Comparison of ENCODE assay signal across 13 mouse cellular contexts in the genomic region with DNA sequence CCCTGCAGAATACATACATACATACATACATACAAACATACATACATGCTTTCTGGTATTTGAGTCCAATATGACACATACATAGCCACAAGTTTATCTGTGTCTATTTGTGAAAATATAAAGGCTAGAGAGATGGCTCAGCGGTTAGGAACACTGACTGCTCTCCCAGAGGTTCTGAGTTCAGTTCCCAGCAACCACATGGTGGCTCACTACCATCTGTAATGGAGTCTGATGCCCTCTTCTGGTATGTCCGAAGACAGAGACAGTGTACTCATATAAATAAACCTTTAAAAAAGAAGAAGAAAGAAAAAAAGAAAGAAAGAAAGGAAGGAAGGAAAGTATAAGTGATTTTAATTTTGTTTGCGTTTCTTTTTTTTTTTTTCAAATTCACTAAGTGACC. TPM values are rescaled to one million over a fixed set of nuclear protein-coding genes. Genes with fewer than 3 reads are reported as not detected.
A peak's percentile ranks its signal among the peaks of the same experiment; 100 is the strongest.
DNase-seq lines count a peak whose midpoint lies in the region; ATAC-seq and TF ChIP-seq lines count a peak whose summit lies in the region.
"Had no signal": no experiment of that assay in that cellular context is flagged by ENCODE, and none has a peak within 500 bp of the region (broad histone marks: within the 10 kb centered on the region; RNA-seq: fewer than 3 reads in every experiment).

No protein-coding gene starts in this region.

- H3K27me3 ChIP-seq in heart, postnatal 0 days (ENCODE audit: control insufficient read depth, insufficient read depth, low read length) = no peaks in the 10 kb centered on the region
- 0 out of 2 replicates have a peak, but pooled peaks cover 3% of the 10 kb centered on the region for H3K27me3 ChIP-seq in heart, embryonic 12.5 days (replicated peaks)
- no peaks in the 10 kb centered on the region for H3K27me3 ChIP-seq in limb, embryonic 14.5 days (ENCODE audit: control insufficient read depth, insufficient read depth, low read length)
- H3K27me3 ChIP-seq in limb, embryonic 10.5 days (ENCODE audit: low read depth, poor library complexity, severe bottlenecking) = no peaks in the 10 kb centered on the region
- no peaks in the 10 kb centered on the region for H3K27me3 ChIP-seq in MEL (ENCODE audit: control insufficient read depth in 1 of 2, insufficient read depth in 2 of 2, low read length in 2 of 2)
- H3K27me3 ChIP-seq: forebrain, embryonic 15.5 days; Patski had no signal

- no peaks in the 10 kb centered on the region for H3K9me3 ChIP-seq in heart, postnatal 0 days (replicated peaks; ENCODE audit: control insufficient read depth, low read length)
- H3K9me3 ChIP-seq in heart, embryonic 12.5 days (replicated peaks) = no peaks in the 10 kb centered on the region
- no peaks in the 10 kb centered on the region for H3K9me3 ChIP-seq in limb, embryonic 14.5 days (ENCODE audit: control insufficient read depth, low read length)
- H3K9me3 ChIP-seq in limb, embryonic 10.5 days (replicated peaks) = no peaks in the 10 kb centered on the region
- H3K9me3 ChIP-seq in MEL (replicated peaks; ENCODE audit: insufficient read depth, low read length) = no peaks in the 10 kb centered on the region
- H3K9me3 ChIP-seq: forebrain, embryonic 10.5 days; forebrain, embryonic 15.5 days had no signal

- no peaks in the 10 kb centered on the region; the same call in 1 of the 2 replicates for H3K79me2 ChIP-seq in MEL (ENCODE audit: control insufficient read depth, insufficient read depth, low read length, poor library complexity)

- peaks cover 5% of the 10 kb centered on the region; the same call in 1 of the 2 replicates for H3K4me1 ChIP-seq in heart, postnatal 0 days (ENCODE audit: control insufficient read depth, insufficient read depth)
- H3K4me1 ChIP-seq in heart, embryonic 12.5 days (replicated peaks) = no peaks in the 10 kb centered on the region; the same call in 1 of the 2 replicates
- H3K4me1 ChIP-seq in limb, embryonic 14.5 days (ENCODE audit: control insufficient read depth, insufficient read depth, low read length) = no peaks in the 10 kb centered on the region
- H3K4me1 ChIP-seq in limb, embryonic 10.5 days = peaks cover 7% of the 10 kb centered on the region; the same call in 1 of the 2 replicates
- 0 out of 4 replicates have a peak, but pooled peaks cover 0 to 2% of the 10 kb centered on the region in 2 experiments for H3K4me1 ChIP-seq in MEL (ENCODE audit: control insufficient read depth in 1 of 2, insufficient read depth in 2 of 2, low read length in 2 of 2)

- no peak for TF ChIP-seq CTCF in heart, postnatal 0 days (IDR thresholded peaks at IDR 0.05; ENCODE audit: low read depth)
- peak in 2 of 3 experiments; percentile 30 to 55; a peak in 4 of 6 replicates for TF ChIP-seq CTCF in MEL (IDR thresholded peaks at IDR 0.05 in 2 of 3, conservative IDR thresholded peaks at IDR 0.05 in 1 of 3; ENCODE audit: control insufficient read depth in 1 of 3, insufficient read depth in 1 of 3, low read depth in 2 of 3, low read length in 3 of 3, poor library complexity in 1 of 3, severe bottlenecking in 1 of 3)

- no peak overlapping the region for H3K27ac ChIP-seq in heart, postnatal 0 days (ENCODE audit: low read depth)
- H3K27ac ChIP-seq in heart, embryonic 12.5 days (ENCODE audit: poor library complexity, severe bottlenecking) = no peak overlapping the region
- 0 out of 2 replicates have a peak overlapping the region, but pooled peaks have one; percentile 19 for H3K27ac ChIP-seq in limb, embryonic 14.5 days (replicated peaks; ENCODE audit: low read depth, low read length)
- no peak overlapping the region for H3K27ac ChIP-seq in limb, embryonic 10.5 days
- H3K27ac ChIP-seq in MEL (ENCODE audit: control insufficient read depth, low read depth, low read length) = no peak overlapping the region
- H3K27ac ChIP-seq: forebrain, embryonic 15.5 days; hindbrain, embryonic 14.5 days; hindbrain, postnatal 0 days had no signal

- no peaks in the 10 kb centered on the region for H3K36me3 ChIP-seq in heart, postnatal 0 days (replicated peaks; ENCODE audit: control insufficient read depth, insufficient read depth, low read length)
- H3K36me3 ChIP-seq in heart, embryonic 12.5 days = no peaks in the 10 kb centered on the region
- H3K36me3 ChIP-seq in limb, embryonic 14.5 days (ENCODE audit: control insufficient read depth, insufficient read depth, low read length) = no peaks in the 10 kb centered on the region
- H3K36me3 ChIP-seq in limb, embryonic 10.5 days = no peaks in the 10 kb centered on the region
- no peaks in the 10 kb centered on the region for H3K36me3 ChIP-seq in MEL (ENCODE audit: control insufficient read depth in 1 of 2, insufficient read depth in 2 of 2, low read length in 2 of 2)
- H3K36me3 ChIP-seq: forebrain, embryonic 10.5 days; forebrain, embryonic 15.5 days had no signal

- TF ChIP-seq EP300 in heart, postnatal 0 days (IDR thresholded peaks at IDR 0.05; ENCODE audit: low read depth) = no peak
- no peak for TF ChIP-seq EP300 in MEL (IDR thresholded peaks at IDR 0.05; ENCODE audit: low read depth in 1 of 2, low read length in 2 of 2)

- 61% methylated on average over 3 of the region's 3 CpGs for whole genome bisulfite sequencing in heart, postnatal 0 days
- 59% methylated on average over 3 of the region's 3 CpGs for WGBS in heart, embryonic 12.5 days
- whole genome bisulfite sequencing in limb, embryonic 14.5 days = 60% methylated on average over 3 of the region's 3 CpGs
- whole genome bisulfite sequencing in limb, embryonic 10.5 days = 59% methylated on average over 3 of the region's 3 CpGs

- no peak overlapping the region for H3K4me3 ChIP-seq in heart, postnatal 0 days (ENCODE audit: low read depth, low read length)
- no peak overlapping the region for H3K4me3 ChIP-seq in heart, embryonic 12.5 days
- H3K4me3 ChIP-seq in limb, embryonic 14.5 days (replicated peaks; ENCODE audit: low read length) = no peak overlapping the region
- no peak overlapping the region for H3K4me3 ChIP-seq in limb, embryonic 10.5 days
- peak overlapping the region; percentile 57 to 65 for H3K4me3 ChIP-seq in MEL (ENCODE audit: control insufficient read depth in 1 of 2, insufficient read depth in 1 of 2, low read depth in 2 of 2, low read length in 2 of 2)
- H3K4me3 ChIP-seq: forebrain, embryonic 15.5 days had no signal

- no peak for TF ChIP-seq POLR2A in limb, embryonic 14.5 days (IDR thresholded peaks at IDR 0.05; ENCODE audit: borderline replicate concordance, extremely low read depth, insufficient read depth, insufficient read length)
- no peak for TF ChIP-seq POLR2A in MEL (IDR thresholded peaks at IDR 0.05; ENCODE audit: control insufficient read depth in 1 of 2, insufficient read depth in 1 of 2, low read depth in 1 of 2, low read length in 2 of 2, poor library complexity in 1 of 2)

- H3K9ac ChIP-seq in heart, postnatal 0 days (replicated peaks; ENCODE audit: low read depth, low read length) = no peak overlapping the region
- H3K9ac ChIP-seq in heart, embryonic 12.5 days = no peak overlapping the region
- H3K9ac ChIP-seq in limb, embryonic 14.5 days (ENCODE audit: low read depth, low read length, severe bottlenecking) = no peak overlapping the region
- H3K9ac ChIP-seq in MEL (ENCODE audit: control insufficient read depth, low read depth, low read length, poor library complexity, severe bottlenecking) = peak overlapping the region; percentile 70
- H3K9ac ChIP-seq: forebrain, embryonic 15.5 days; hindbrain, embryonic 14.5 days had no signal

- peak; percentile 41 for TF ChIP-seq RAD21 in MEL (IDR thresholded peaks at IDR 0.05; ENCODE audit: low read depth, low read length)

- peak; percentile 29 for DNase-seq in heart, adult 11 months
- no peak for DNase-seq in heart, postnatal 4 days
- no peak for DNase-seq in heart, postnatal 0 days (ENCODE audit: low spot score)
- DNase-seq in limb, embryonic 14.5 days (ENCODE audit: low spot score) = no peak
- no peak for DNase-seq in limb, embryonic 10.5 days (ENCODE audit: low spot score)
- peak; percentile 37 for DNase-seq in MEL (ENCODE audit: low read depth, low spot score)
- no peak for DNase-seq in right cerebral cortex, postnatal 4 days

- ATAC-seq in heart, postnatal 0 days (ENCODE audit: insufficient read depth, low read depth) = no peak
- ATAC-seq in heart, embryonic 12.5 days (ENCODE audit: insufficient number of reproducible peaks, low FRiP score) = no peak
- ATAC-seq in limb, embryonic 14.5 days (ENCODE audit: low FRiP score, low read depth) = no peak

- peak overlapping the region; percentile 50; the same call in 1 of the 2 replicates for H3K4me2 ChIP-seq in heart, postnatal 0 days (ENCODE audit: low read depth, low read length)
- H3K4me2 ChIP-seq in heart, embryonic 12.5 days = no peak overlapping the region
- no peak overlapping the region for H3K4me2 ChIP-seq in limb, embryonic 14.5 days (replicated peaks; ENCODE audit: low read depth, low read length, severe bottlenecking)

RNA-seq across cellular contexts. Expression of a gene that starts 24.5 kb away (rescaled TPM):
- 1 to 10 TPM; 3.0 to 3.9 TPM for total RNA-seq in heart, postnatal 4 days (2021)
- total RNA-seq in heart, postnatal 0 days (2014; rRNA removed; ENCODE audit: low replicate concordance) = 6.6 and 9.5 TPM in 2 replicates
- polyA plus RNA-seq in heart, postnatal 0 days (2015; fragmentation: Nextera tagmentation; extraction: Ambion mirVana) = 2.8 TPM in 2 replicates
- polyA plus RNA-seq in heart, embryonic 12.5 days (2016; fragmentation: Nextera tagmentation; extraction: Ambion mirVana) = 2.1 and 2.6 TPM in 2 replicates
- polyA plus RNA-seq in limb, embryonic 14.5 days (2012; rRNA removed) = 25.5 and 27.8 TPM in 2 replicates
- 23.1 and 23.4 TPM in 2 replicates for polyA plus RNA-seq in limb, embryonic 14.5 days (2014; fragmentation: Nextera tagmentation; extraction: Ambion mirVana)
- polyA plus RNA-seq in limb, embryonic 10.5 days (2016; fragmentation: Nextera tagmentation; extraction: Ambion mirVana) = 2.9 and 4.4 TPM in 2 replicates
- total RNA-seq in MEL (2012; rRNA removed) = 0.15 and 0.23 TPM in 2 replicates
- under 1 TPM in 1 of 2 experiments, not detected in 1; 0.54 TPM for polyA plus RNA-seq in MEL (2012; ENCODE audit: insufficient read depth in 1 of 2, insufficient read length in 2 of 2, low read depth in 1 of 2, low replicate concordance in 2 of 2, missing spikeins in 1 of 2)

RNA-seq across cellular contexts. Expression of a gene that starts 30.0 kb away (rescaled TPM):
- 10 to 100 TPM; 37.1 to 38.5 TPM for total RNA-seq in heart, postnatal 4 days (2021)
- 18.9 and 30.5 TPM in 2 replicates for total RNA-seq in heart, postnatal 0 days (2014; rRNA removed; ENCODE audit: low replicate concordance)
- polyA plus RNA-seq in heart, postnatal 0 days (2015; fragmentation: Nextera tagmentation; extraction: Ambion mirVana) = 30.6 and 34.3 TPM in 2 replicates
- polyA plus RNA-seq in heart, embryonic 12.5 days (2016; fragmentation: Nextera tagmentation; extraction: Ambion mirVana) = 52.0 and 53.5 TPM in 2 replicates
- polyA plus RNA-seq in limb, embryonic 14.5 days (2012; rRNA removed) = 36.1 and 38.8 TPM in 2 replicates
- 44.6 and 48.2 TPM in 2 replicates for polyA plus RNA-seq in limb, embryonic 14.5 days (2014; fragmentation: Nextera tagmentation; extraction: Ambion mirVana)
- 18.1 and 27.4 TPM in 2 replicates for polyA plus RNA-seq in limb, embryonic 10.5 days (2016; fragmentation: Nextera tagmentation; extraction: Ambion mirVana)
- total RNA-seq in MEL (2012; rRNA removed) = 21.0 and 22.9 TPM in 2 replicates
- polyA plus RNA-seq in MEL (2012; ENCODE audit: insufficient read depth in 1 of 2, insufficient read length in 2 of 2, low read depth in 1 of 2, low replicate concordance in 2 of 2, missing spikeins in 1 of 2) = 10 to 100 TPM in 1 of 2 experiments, not detected in 1; 20.9 TPM

RNA-seq across cellular contexts. Expression of a gene that starts 36.3 kb away (rescaled TPM):
- total RNA-seq in heart, postnatal 4 days (2021) = 10 to 100 TPM; 43.8 to 48.9 TPM
- 37.5 and 43.0 TPM in 2 replicates for total RNA-seq in heart, postnatal 0 days (2014; rRNA removed; ENCODE audit: low replicate concordance)
- 37.1 and 40.9 TPM in 2 replicates for polyA plus RNA-seq in heart, postnatal 0 days (2015; fragmentation: Nextera tagmentation; extraction: Ambion mirVana)
- 112 and 115 TPM in 2 replicates for polyA plus RNA-seq in heart, embryonic 12.5 days (2016; fragmentation: Nextera tagmentation; extraction: Ambion mirVana)
- polyA plus RNA-seq in limb, embryonic 14.5 days (2012; rRNA removed) = 67.4 and 77.3 TPM in 2 replicates
- polyA plus RNA-seq in limb, embryonic 14.5 days (2014; fragmentation: Nextera tagmentation; extraction: Ambion mirVana) = 116 and 138 TPM in 2 replicates
- polyA plus RNA-seq in limb, embryonic 10.5 days (2016; fragmentation: Nextera tagmentation; extraction: Ambion mirVana) = 240 and 264 TPM in 2 replicates
- 27.6 and 30.0 TPM in 2 replicates for total RNA-seq in MEL (2012; rRNA removed)
- polyA plus RNA-seq in MEL (2012; ENCODE audit: insufficient read depth in 1 of 2, insufficient read length in 2 of 2, low read depth in 1 of 2, low replicate concordance in 2 of 2, missing spikeins in 1 of 2) = 10 to 100 TPM in 1 of 2 experiments, not detected in 1; 79.1 TPM

RNA-seq across cellular contexts. Expression of a gene that starts 42.9 kb away (rescaled TPM):
- 10 to 100 TPM; 18.6 to 21.7 TPM for total RNA-seq in heart, postnatal 4 days (2021)
- total RNA-seq in heart, postnatal 0 days (2014; rRNA removed; ENCODE audit: low replicate concordance) = 19.7 and 35.0 TPM in 2 replicates
- polyA plus RNA-seq in heart, postnatal 0 days (2015; fragmentation: Nextera tagmentation; extraction: Ambion mirVana) = 49.9 and 53.1 TPM in 2 replicates
- 35.0 and 37.5 TPM in 2 replicates for polyA plus RNA-seq in heart, embryonic 12.5 days (2016; fragmentation: Nextera tagmentation; extraction: Ambion mirVana)
- 46.4 and 46.7 TPM in 2 replicates for polyA plus RNA-seq in limb, embryonic 14.5 days (2012; rRNA removed)
- 33.8 and 40.5 TPM in 2 replicates for polyA plus RNA-seq in limb, embryonic 14.5 days (2014; fragmentation: Nextera tagmentation; extraction: Ambion mirVana)
- polyA plus RNA-seq in limb, embryonic 10.5 days (2016; fragmentation: Nextera tagmentation; extraction: Ambion mirVana) = 42.3 and 45.2 TPM in 2 replicates
- total RNA-seq in MEL (2012; rRNA removed) = 29.0 and 33.1 TPM in 2 replicates
- 100 to 1,000 TPM in 1 of 2 experiments, 10 to 100 TPM in 1; 49.7 to 823 TPM for polyA plus RNA-seq in MEL (2012; ENCODE audit: insufficient read depth in 1 of 2, insufficient read length in 2 of 2, low read depth in 1 of 2, low replicate concordance in 2 of 2, missing spikeins in 1 of 2)

Comparison
In these comparisons a context has a peak if more than half of its experiments do, and no peak if none do; other contexts are left out.
1. DNase-seq: peak in heart, adult 11 months (single experiment) and MEL (single experiment); none in heart, postnatal 4 days (single experiment), heart, postnatal 0 days (single experiment), limb, embryonic 14.5 days (single experiment), limb, embryonic 10.5 days (single experiment) and right cerebral cortex, postnatal 4 days (single experiment).
2. H3K4me3 ChIP-seq: peak in MEL (2 of 2); none in heart, postnatal 0 days (single experiment), heart, embryonic 12.5 days (single experiment), limb, embryonic 14.5 days (single experiment) and limb, embryonic 10.5 days (single experiment).